Mouse (Mus musculus) spleen, adult 2 months (tissue): ENCODE results near the gene Pigh.

Experiments used
- CTCF ChIP-seq: fragments of 200-500 bp; IDR thresholded peaks from 2 replicates; pipeline ENCODE4 v1.5.1; 2011; ENCODE audit warnings: mild to moderate bottlenecking, inconsistent platforms; ENCODE audit not compliant: insufficient read depth, insufficient read length, insufficient replicate concordance; ENCODE audit errors: extremely low read depth
- POLR2A ChIP-seq: fragments of 200-500 bp; IDR thresholded peaks from 2 replicates; pipeline ENCODE4 v1.6.1; 2011; ENCODE audit warnings: low read depth, low read length, inconsistent platforms

DNA sequence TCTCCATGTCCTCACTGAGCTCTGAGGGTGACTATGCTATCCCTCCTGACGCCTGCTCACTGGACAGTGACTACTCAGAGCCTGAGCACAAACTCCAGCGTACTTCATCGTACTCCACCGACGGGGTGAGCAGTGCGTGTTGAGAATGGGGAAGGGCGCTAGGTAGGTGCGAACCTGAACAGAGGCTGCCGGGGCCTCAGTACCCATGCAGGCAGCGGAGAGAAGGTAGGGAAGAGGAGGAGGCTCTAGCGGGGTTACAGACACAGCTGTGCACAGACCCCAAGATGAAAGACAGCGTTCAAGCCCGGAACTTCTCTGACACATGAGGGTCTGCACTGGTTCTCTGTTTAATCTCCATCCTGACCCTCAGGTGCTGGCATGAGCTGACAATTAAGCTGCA, 25.0 kb downstream of the Pigh start:
- TF ChIP-seq POLR2A = no peak
- no peak for TF ChIP-seq CTCF
